Mouse (Mus musculus): ENCODE measurements around the gene Sugct. TPM values are rescaled to one million over a fixed set of nuclear protein-coding genes. Genes with fewer than 3 reads are reported as not detected.

Sugct gene
- total and polyA plus RNA-seq, 3 experiments: 1.0 to 3.0 TPM; not detected in 1

DNA sequence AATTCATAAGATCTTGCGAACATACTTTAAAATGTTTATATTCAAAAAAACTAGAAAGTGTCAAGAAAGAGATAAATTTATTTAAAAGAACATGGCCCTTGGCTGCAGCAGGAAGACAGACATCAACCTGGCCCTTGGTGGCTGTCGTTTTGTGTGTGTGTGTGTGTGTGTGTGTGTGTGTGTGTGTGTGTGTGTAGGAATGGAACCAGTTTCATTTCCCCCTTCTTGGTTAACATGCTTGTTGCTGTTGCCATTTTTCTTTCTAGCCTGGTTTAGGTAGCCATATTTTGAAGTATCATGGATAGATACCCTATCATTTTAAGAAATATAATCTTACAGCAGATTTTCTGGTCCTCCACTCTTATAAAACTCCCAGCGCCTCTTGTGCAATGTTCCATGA is 136.0 kb downstream of the Sugct start:
- Histone ChIP-seq H3K9ac (ENCODE audit: control insufficient read depth, low read depth, low read length, poor library complexity, severe bottlenecking) (no peak overlapping the region), H3K79me2 (ENCODE audit: control insufficient read depth, insufficient read depth, low read length, poor library complexity) (no peaks in the 10 kb centered on the region), H3K36me3 (ENCODE audit: control insufficient read depth in 1 of 2, insufficient read depth in 2 of 2, low read length in 2 of 2) (no peaks in the 10 kb centered on the region), H3K4me1 (ENCODE audit: control insufficient read depth in 1 of 2, insufficient read depth in 2 of 2, low read length in 2 of 2) (no peaks in the 10 kb centered on the region), H3K4me3 (ENCODE audit: control insufficient read depth in 1 of 2, insufficient read depth in 1 of 2, low read depth in 2 of 2, low read length in 2 of 2) (no peak overlapping the region), H3K27ac (ENCODE audit: control insufficient read depth, low read depth, low read length) (no peak overlapping the region), H3K9me3 (replicated peaks; ENCODE audit: insufficient read depth, low read length) (no peaks in the 10 kb centered on the region), H3K27me3 (ENCODE audit: control insufficient read depth in 1 of 2, insufficient read depth in 2 of 2, low read length in 2 of 2) (no peaks in the 10 kb centered on the region)
- DNase-seq (ENCODE audit: low read depth, low spot score): no peak
- TF ChIP-seq UBTF (IDR thresholded peaks at IDR 0.05; ENCODE audit: borderline replicate concordance, insufficient read depth, low read depth, low read length): no peak
- no peak for TF ChIP-seq POLR2A (IDR thresholded peaks at IDR 0.05; ENCODE audit: control insufficient read depth in 1 of 2, insufficient read depth in 1 of 2, low read depth in 1 of 2, low read length in 2 of 2, poor library complexity in 1 of 2)
- no peak for TF ChIP-seq JUND (IDR thresholded peaks at IDR 0.05; ENCODE audit: low read depth, low read length)
- TF ChIP-seq MAFK (IDR thresholded peaks at IDR 0.05; ENCODE audit: borderline replicate concordance, low read depth, low read length): no peak
- TF ChIP-seq CHD1 (IDR thresholded peaks at IDR 0.05; ENCODE audit: low read depth, low read length): no peak
- TF ChIP-seq E2F4 (IDR thresholded peaks at IDR 0.05; ENCODE audit: borderline replicate concordance, low read depth, low read length): no peak
- TF ChIP-seq BHLHE40 (IDR thresholded peaks at IDR 0.05; ENCODE audit: borderline replicate concordance, low read depth, low read length): no peak
- TF ChIP-seq MYC (IDR thresholded peaks at IDR 0.05; ENCODE audit: low read depth, low read length): no peak
- TF ChIP-seq POLR2AphosphoS5 (IDR thresholded peaks at IDR 0.05; ENCODE audit: borderline replicate concordance, low read depth, low read length): no peak
- TF ChIP-seq TAL1 (IDR thresholded peaks at IDR 0.05; ENCODE audit: low read length): no peak
- no peak for TF ChIP-seq ZKSCAN1 (IDR thresholded peaks at IDR 0.05; ENCODE audit: low read depth, low read length)

DNA sequence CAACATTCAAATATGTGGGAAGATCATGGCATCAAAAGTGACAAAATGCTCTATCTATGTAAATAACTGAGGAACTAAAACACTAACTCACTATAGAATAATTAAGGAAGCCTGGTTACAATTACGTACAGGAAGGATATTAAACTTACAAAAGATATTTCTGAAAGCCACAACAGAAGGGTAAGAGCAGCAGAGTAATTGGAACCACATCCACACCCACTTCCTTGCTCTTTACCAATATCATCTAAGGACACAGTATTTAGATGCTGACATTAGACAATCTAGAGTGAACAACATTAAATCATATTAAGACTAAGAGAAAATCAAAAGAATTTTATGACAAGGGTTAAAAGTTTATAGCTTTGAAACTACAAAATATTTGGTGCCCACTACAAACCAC is 159.0 kb downstream of the Sugct start:
- H3K4me3 ChIP-seq (ENCODE audit: control insufficient read depth in 1 of 2, insufficient read depth in 1 of 2, low read depth in 2 of 2, low read length in 2 of 2): no peak overlapping the region
- no peaks in the 10 kb centered on the region for H3K79me2 ChIP-seq (ENCODE audit: control insufficient read depth, insufficient read depth, low read length, poor library complexity)
- H3K36me3 ChIP-seq (ENCODE audit: control insufficient read depth in 1 of 2, insufficient read depth in 2 of 2, low read length in 2 of 2): no peaks in the 10 kb centered on the region
- no peaks in the 10 kb centered on the region for H3K9me3 ChIP-seq (replicated peaks; ENCODE audit: insufficient read depth, low read length)
- H3K27me3 ChIP-seq (ENCODE audit: control insufficient read depth in 1 of 2, insufficient read depth in 2 of 2, low read length in 2 of 2): no peaks in the 10 kb centered on the region
- no peak for DNase-seq (ENCODE audit: low read depth, low spot score)
- TF ChIP-seq ZNF384 (IDR thresholded peaks at IDR 0.05; ENCODE audit: low read depth, low read length): no peak
- TF ChIP-seq MAFK (IDR thresholded peaks at IDR 0.05; ENCODE audit: borderline replicate concordance, low read depth, low read length): no peak
- H3K27ac ChIP-seq (ENCODE audit: control insufficient read depth, low read depth, low read length): no peak overlapping the region
- no peak overlapping the region for H3K9ac ChIP-seq (ENCODE audit: control insufficient read depth, low read depth, low read length, poor library complexity, severe bottlenecking)
- H3K4me1 ChIP-seq (ENCODE audit: control insufficient read depth in 1 of 2, insufficient read depth in 2 of 2, low read length in 2 of 2): 0 out of 4 replicates have a peak, but pooled peaks cover 0 to 2% of the 10 kb centered on the region in 2 experiments

DNA sequence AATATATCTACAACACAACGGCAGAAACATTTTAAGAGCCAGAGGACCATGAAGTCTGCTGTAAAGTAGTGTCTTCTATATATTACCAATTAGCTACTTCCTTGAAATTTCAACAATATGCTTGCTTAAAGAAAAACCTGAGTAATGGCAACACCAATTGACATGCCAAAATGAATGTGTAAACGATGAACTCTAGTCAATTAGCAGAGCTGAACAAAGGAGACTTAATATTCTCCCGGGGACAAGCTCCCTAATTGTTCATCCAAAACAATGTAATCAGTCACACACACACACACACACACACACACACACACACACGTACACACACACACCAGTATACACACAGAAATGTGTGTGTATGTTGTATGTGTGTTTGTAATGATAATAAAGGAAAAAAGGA is 160.5 kb downstream of the Sugct start:
- no peaks in the 10 kb centered on the region for H3K9me3 ChIP-seq (replicated peaks; ENCODE audit: insufficient read depth, low read length)
- no peak overlapping the region for H3K4me3 ChIP-seq (ENCODE audit: control insufficient read depth in 1 of 2, insufficient read depth in 1 of 2, low read depth in 2 of 2, low read length in 2 of 2)
- TF ChIP-seq JUND (IDR thresholded peaks at IDR 0.05; ENCODE audit: low read depth, low read length) (no peak), USF1 (IDR thresholded peaks at IDR 0.05; ENCODE audit: low read depth, low read length) (no peak), MYC (IDR thresholded peaks at IDR 0.05; ENCODE audit: low read depth, low read length) (no peak), SIN3A (IDR thresholded peaks at IDR 0.05; ENCODE audit: low read length) (no peak), HCFC1 (IDR thresholded peaks at IDR 0.05; ENCODE audit: low read depth, low read length) (no peak), NELFE (IDR thresholded peaks at IDR 0.05; ENCODE audit: low read depth, low read length) (no peak), BHLHE40 (IDR thresholded peaks at IDR 0.05; ENCODE audit: borderline replicate concordance, low read depth, low read length) (no peak)
- no peak for DNase-seq (ENCODE audit: low read depth, low spot score)
- no peaks in the 10 kb centered on the region for H3K27me3 ChIP-seq (ENCODE audit: control insufficient read depth in 1 of 2, insufficient read depth in 2 of 2, low read length in 2 of 2)
- no peaks in the 10 kb centered on the region for H3K36me3 ChIP-seq (ENCODE audit: control insufficient read depth in 1 of 2, insufficient read depth in 2 of 2, low read length in 2 of 2)
- no peaks in the 10 kb centered on the region for H3K79me2 ChIP-seq (ENCODE audit: control insufficient read depth, insufficient read depth, low read length, poor library complexity)
- H3K27ac ChIP-seq (ENCODE audit: control insufficient read depth, low read depth, low read length): no peak overlapping the region
- no peak overlapping the region for H3K9ac ChIP-seq (ENCODE audit: control insufficient read depth, low read depth, low read length, poor library complexity, severe bottlenecking)
- 0 out of 4 replicates have a peak, but pooled peaks cover 0 to 2% of the 10 kb centered on the region in 2 experiments for H3K4me1 ChIP-seq (ENCODE audit: control insufficient read depth in 1 of 2, insufficient read depth in 2 of 2, low read length in 2 of 2)
